Mouse (Mus musculus) midbrain, embryonic 16.5 days (tissue): ENCODE measurements around the gene Ppp1r26. TPM values are rescaled to one million over a fixed set of nuclear protein-coding genes. Genes with fewer than 3 reads are reported as not detected.
"Not testable (repeated sequence)": the region's sequence is repeated elsewhere in the genome, so short reads cannot be mapped to it uniquely, and the experiment has no call there.

Experiments used
- ATAC-seq: fragments of 200-750 bp; cut with Nextera tagmentation; 2 replicates; pipeline ENCODE4 v1.8.0; 2017; ENCODE audit warnings: moderate TSS enrichment
- H3K27ac ChIP-seq: fragments of 300-500 bp; sonication (generic); 2 replicates; pipeline ENCODE4 v1.5.1; 2014; ENCODE audit warnings: mild to moderate bottlenecking, low read length, mixed read lengths
- H3K27me3 ChIP-seq: fragments of 300-500 bp; sonication (generic); 2 replicates; pipeline ENCODE4 v1.6.1; 2014; ENCODE audit warnings: low read depth, low read length, mixed read lengths; ENCODE audit not compliant: control insufficient read depth, insufficient read depth
- H3K36me3 ChIP-seq: fragments of 300-500 bp; sonication (generic); 2 replicates; pipeline ENCODE4 v1.6.1; 2014; ENCODE audit warnings: mild to moderate bottlenecking, low read length, moderate library complexity, mixed read lengths; ENCODE audit not compliant: control insufficient read depth, insufficient read depth
- H3K4me1 ChIP-seq: fragments of 300-500 bp; sonication (generic); 2 replicates; pipeline ENCODE4 v1.6.1; 2014; ENCODE audit warnings: mild to moderate bottlenecking, low read length, mixed read lengths; ENCODE audit not compliant: control insufficient read depth, insufficient read depth
- H3K4me2 ChIP-seq: fragments of 300-500 bp; sonication (generic); 2 replicates; pipeline ENCODE4 v1.6.1; 2014; ENCODE audit warnings: mild to moderate bottlenecking, low read length, mixed read lengths
- H3K4me3 ChIP-seq: fragments of 300-500 bp; sonication (generic); 2 replicates; pipeline ENCODE4 v1.5.1; 2014; ENCODE audit warnings: low read depth, mild to moderate bottlenecking, low read length, moderate library complexity, mixed read lengths
- H3K9ac ChIP-seq: fragments of 300-500 bp; sonication (generic); 2 replicates; pipeline ENCODE4 v1.6.1; 2014; ENCODE audit warnings: low read depth, low read length, mixed read lengths
- H3K9me3 ChIP-seq: fragments of 300-500 bp; sonication (generic); replicated peaks from 2 replicates; pipeline ENCODE4 v1.6.1; 2014; ENCODE audit warnings: mild to moderate bottlenecking, low read length, mixed read lengths; ENCODE audit not compliant: control insufficient read depth, poor library complexity, severe bottlenecking
- WGBS: fragments of 180-500 bp; shearing (Covaris S2); extraction: QIAGEN DNeasy Blood & Tissue Kit; methylation state at CpG from one replicate; pipeline ENCODE4 v1.1.7; 2014; 5-methylcytosine and 5-hydroxymethylcytosine counted together
- polyA plus RNA-seq: library from polyadenylated mRNA; unstranded; fragments of >200 nt; fragmentation: Nextera tagmentation; extraction: Ambion mirVana; gene quantifications from 2 replicates; pipeline ENCODE4 v1.2.1, GENCODE M21; 2015

The Ppp1r26 gene
- polyA plus RNA-seq, 1 experiment from 2014 or later: 22.7 TPM

DNA sequence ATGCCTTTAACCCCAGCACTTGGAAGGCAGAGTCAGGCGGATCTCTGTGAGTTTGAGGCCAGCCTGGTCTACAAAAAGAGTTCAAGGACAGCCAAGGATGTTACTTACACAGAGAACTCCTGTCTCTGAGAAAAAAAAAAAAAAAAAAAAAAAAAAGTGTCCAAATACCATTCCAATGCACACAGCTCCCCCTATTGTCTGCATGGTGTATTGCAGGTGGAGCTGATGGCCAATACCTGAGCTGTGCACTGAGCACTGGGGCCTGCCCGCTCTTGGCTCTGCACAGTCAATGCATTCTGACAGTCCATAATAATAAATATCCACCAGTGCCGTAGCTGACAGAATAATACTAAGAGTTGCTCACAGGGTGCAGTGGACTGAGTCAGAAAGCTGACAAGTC, 17.3 kb downstream of the Ppp1r26 start:
- Histone ChIP-seq H3K27me3 (no peaks in the 10 kb centered on the region), H3K4me2 (no peak overlapping the region), H3K4me3 (no peak overlapping the region), H3K9me3 (no peaks in the 10 kb centered on the region), H3K4me1 (peaks cover 13% of the 10 kb centered on the region), H3K36me3 (no peaks in the 10 kb centered on the region), H3K27ac (no peak overlapping the region), H3K9ac (no peak overlapping the region)
- 43% methylated on average over 3 of the region's 3 CpGs for WGBS
- ATAC-seq: no peak

DNA sequence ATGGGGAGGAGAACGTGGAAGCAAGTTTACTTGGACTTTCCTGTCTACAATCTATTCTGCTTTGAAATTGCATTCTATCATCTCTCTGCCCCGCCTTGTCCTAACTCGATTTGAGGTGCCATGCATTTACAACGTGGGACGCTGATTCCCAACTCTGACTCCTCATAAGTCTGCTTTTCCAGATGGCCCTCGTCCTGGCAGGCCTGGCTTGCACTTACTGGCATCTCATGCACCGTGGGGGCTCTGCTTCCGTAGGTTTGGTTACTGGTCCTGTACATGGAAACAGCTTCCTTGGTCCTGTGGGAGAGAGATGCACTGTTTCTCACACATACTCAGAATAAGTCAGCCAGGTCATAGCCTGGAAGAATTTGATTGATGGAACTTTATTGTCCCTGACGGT, 18.3 kb downstream of the Ppp1r26 start:
- ATAC-seq: no peak
- WGBS: 85% methylated on average over 9 of the region's 9 CpGs
- peaks cover 7% of the 10 kb centered on the region for H3K36me3 ChIP-seq
- no peak overlapping the region for H3K4me2 ChIP-seq
- peaks cover 14% of the 10 kb centered on the region for H3K4me1 ChIP-seq
- H3K27me3 ChIP-seq: no peaks in the 10 kb centered on the region
- H3K27ac ChIP-seq: no peak overlapping the region
- H3K9me3 ChIP-seq: no peaks in the 10 kb centered on the region
- no peak overlapping the region for H3K4me3 ChIP-seq
- no peak overlapping the region for H3K9ac ChIP-seq

DNA sequence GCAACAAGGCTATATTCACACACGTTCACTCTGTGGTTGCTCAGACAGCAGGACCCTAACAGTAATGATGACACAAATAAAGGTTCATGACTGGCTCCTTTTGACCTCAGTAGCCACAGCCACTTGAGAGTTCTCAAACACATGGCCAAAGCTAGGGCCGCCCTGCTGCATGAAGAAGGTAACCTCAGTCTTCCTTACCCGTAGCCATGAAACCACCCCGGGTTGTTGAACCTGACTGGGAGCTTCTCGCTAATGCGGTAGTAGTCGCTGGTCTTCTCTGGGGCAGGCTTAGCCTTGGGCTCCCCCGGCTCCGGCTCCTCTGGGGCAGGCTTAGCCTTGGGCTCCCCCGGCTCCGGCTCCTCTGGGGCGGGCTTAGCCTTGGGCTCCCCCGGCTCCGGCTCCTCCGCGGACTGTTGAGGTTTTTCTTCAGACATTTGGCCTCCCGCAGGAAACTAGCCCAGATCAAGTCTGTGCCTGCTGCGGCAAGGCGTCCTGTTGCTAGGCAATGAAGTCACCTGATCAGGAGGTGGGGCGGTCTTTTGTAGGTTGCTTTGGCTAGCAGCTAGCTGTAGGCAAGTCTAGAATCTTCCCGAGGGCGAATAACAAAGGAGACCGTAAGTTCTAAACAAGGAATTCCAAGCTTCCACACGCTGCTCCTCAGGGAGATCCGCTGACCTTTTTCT, 19.4 kb downstream of the Ppp1r26 start, which contains the start of gene 1700007K13Rik:
Gene 1700007K13Rik (minus strand): TSS at position 497 of the 683 bp plus-strand sequence.
- Histone ChIP-seq H3K27me3 (no peaks in the 10 kb centered on the region), H3K36me3 (peaks cover 16% of the 10 kb centered on the region), H3K4me3 (peak within 1 kb of the TSS; percentile 26), H3K4me1 (peaks cover 14% of the 10 kb centered on the region), H3K9me3 (no peaks in the 10 kb centered on the region), H3K27ac (no peak within 1 kb of the TSS), H3K9ac (0 out of 2 replicates have a peak within 1 kb of the TSS, but pooled peaks have one; percentile 22), H3K4me2 (peak within 1 kb of the TSS; percentile 55)
- peak; percentile 66; the same call in 1 of the 2 replicates for ATAC-seq
- 4% methylated on average over 25 of the region's 25 CpGs for WGBS

DNA sequence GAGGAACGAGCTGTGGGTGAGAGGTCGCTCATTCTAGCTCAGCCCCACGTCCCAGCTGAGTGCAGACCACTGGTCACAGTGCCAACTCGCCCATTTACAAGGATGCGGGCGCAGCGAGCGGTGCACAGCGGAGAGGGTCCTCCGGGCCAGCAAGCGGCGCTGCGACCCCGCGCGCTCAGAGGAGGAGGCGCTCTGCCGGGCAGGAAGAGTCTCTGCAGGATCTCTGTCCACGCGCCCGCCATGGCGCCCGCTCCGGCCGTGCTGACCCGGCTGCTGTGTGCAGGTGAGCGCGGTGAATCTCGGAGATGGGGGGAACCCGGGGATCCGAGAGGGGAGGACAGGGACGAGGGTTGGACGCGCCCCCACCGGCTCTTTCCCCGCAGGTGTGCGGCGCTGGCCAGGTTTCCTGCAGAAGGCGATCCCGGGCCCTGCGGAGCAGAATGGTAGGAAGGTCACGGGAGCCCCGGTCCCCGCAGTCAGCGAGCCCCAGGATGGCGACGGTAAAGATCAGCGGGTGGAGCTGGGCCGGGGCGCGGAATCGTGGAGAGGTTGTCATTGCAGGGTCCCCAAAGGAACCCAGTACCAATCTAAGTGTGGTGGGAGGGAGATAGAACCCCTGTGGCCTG, 21.4 kb downstream of the Ppp1r26 start, which contains the start of gene Mrps2:
Gene Mrps2 (plus strand): TSS at position 207 of the 626 bp plus-strand sequence.
- WGBS: under 1% methylated on average over 52 of the region's 52 CpGs
- no peaks in the 10 kb centered on the region for H3K27me3 ChIP-seq
- peak within 1 kb of the TSS; percentile 95 for H3K9ac ChIP-seq
- H3K4me1 ChIP-seq: peaks cover 14% of the 10 kb centered on the region
- peak within 1 kb of the TSS; percentile 94 for H3K4me2 ChIP-seq
- peak within 1 kb of the TSS; percentile 72 for H3K27ac ChIP-seq
- peaks cover 27% of the 10 kb centered on the region for H3K36me3 ChIP-seq
- ATAC-seq: peak; percentile 92
- H3K4me3 ChIP-seq: peak within 1 kb of the TSS; percentile 98
- no peaks in the 10 kb centered on the region for H3K9me3 ChIP-seq

DNA sequence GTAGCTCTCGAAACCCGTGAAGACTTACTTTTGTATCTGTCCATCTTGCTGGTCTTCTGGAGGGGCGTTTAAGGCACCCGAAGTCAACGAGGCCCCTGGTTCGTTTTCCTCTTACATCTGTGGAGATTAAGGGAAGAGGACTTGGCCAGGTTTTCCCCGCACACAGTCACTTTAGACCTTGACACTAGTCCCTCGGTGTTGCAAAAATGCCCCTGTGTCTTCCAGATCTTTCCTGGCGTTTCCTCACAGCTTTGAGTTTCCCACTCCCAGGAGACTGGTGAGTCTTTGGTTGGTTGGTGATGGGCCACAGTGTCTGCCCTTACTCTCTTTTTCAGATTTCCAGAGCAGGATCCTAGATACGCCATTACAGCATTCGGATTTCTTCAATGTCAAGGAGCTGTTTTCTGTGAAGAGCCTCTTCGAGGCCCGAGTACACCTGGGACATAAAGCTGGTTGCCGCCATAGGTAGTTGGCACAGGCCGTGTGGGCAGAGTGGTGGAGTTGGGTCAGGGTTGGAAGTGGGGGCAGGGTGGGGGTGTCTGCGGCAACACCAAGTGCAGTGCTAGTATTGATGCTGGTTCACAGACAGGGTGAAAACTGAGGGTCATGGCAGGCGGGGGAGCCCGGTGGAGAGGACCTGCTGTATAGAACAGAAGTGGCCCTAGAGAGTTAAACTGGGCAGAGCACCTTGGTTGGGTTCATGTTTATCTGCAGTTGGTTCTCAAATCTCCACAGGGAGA, 22.1 kb downstream of the Ppp1r26 start:
- no peaks in the 10 kb centered on the region for H3K27me3 ChIP-seq
- peaks cover 14% of the 10 kb centered on the region for H3K4me1 ChIP-seq
- H3K4me3 ChIP-seq: peak overlapping the region; percentile 98
- ATAC-seq: no peak
- 56% methylated on average over 18 of the region's 18 CpGs for WGBS
- peaks cover 28% of the 10 kb centered on the region for H3K36me3 ChIP-seq
- peak overlapping the region; percentile 95 for H3K9ac ChIP-seq
- H3K27ac ChIP-seq: no peak overlapping the region; the same call in 1 of the 2 replicates
- no peaks in the 10 kb centered on the region for H3K9me3 ChIP-seq
- peak overlapping the region; percentile 94 for H3K4me2 ChIP-seq

DNA sequence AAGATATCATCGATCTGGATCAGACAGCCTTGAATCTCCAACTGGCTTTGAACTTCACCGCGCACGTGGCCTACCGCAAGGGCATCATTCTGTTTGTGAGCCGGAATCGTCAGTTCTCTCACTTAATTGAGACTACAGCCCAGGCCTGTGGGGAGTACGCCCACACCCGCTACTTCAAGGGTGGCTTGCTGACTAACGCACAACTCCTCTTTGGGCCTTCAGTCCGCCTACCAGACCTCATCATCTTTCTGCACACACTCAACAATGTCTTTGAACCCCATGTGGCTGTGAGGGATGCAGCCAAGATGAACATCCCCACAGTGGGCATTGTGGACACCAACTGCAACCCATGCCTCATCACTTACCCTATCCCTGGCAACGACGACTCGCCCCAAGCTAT, 22.9 kb downstream of the Ppp1r26 start:
- ATAC-seq: no peak
- 98% methylated on average over 14 of the region's 14 CpGs for WGBS
- no peak overlapping the region for H3K4me2 ChIP-seq
- peaks cover 14% of the 10 kb centered on the region for H3K4me1 ChIP-seq
- no peaks in the 10 kb centered on the region for H3K27me3 ChIP-seq
- H3K9ac ChIP-seq: no peak overlapping the region
- no peak overlapping the region for H3K27ac ChIP-seq
- H3K4me3 ChIP-seq: no peak overlapping the region
- no peaks in the 10 kb centered on the region for H3K9me3 ChIP-seq
- H3K36me3 ChIP-seq: peaks cover 28% of the 10 kb centered on the region

DNA sequence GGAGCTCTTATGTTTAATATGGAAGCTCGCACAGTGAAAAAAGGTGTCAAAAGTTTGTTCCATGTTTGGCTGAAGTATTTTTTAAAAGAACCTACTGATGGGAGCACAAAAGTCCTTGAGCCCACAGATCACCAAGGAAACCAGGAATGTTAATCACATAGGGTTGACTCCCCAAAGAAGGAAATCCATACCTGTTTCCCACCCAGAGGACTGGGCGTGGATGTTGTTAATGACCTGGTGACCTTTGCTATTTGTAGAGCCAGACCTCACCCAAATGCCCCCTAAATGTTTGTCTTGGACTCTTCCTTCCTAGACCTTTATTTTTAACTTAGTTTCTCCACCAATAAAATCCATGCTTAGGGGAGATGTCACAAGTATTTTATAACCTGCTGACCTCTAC, 24.0 kb downstream of the Ppp1r26 start:
- 98% methylated on average over 2 of the region's 2 CpGs for WGBS
- peaks cover 14% of the 10 kb centered on the region for H3K4me1 ChIP-seq
- no peak overlapping the region for H3K27ac ChIP-seq
- no peak overlapping the region for H3K9ac ChIP-seq
- H3K9me3 ChIP-seq: no peaks in the 10 kb centered on the region
- H3K4me2 ChIP-seq: no peak overlapping the region
- H3K4me3 ChIP-seq: no peak overlapping the region
- no peaks in the 10 kb centered on the region for H3K27me3 ChIP-seq
- H3K36me3 ChIP-seq: peaks cover 28% of the 10 kb centered on the region
- no peak for ATAC-seq

DNA sequence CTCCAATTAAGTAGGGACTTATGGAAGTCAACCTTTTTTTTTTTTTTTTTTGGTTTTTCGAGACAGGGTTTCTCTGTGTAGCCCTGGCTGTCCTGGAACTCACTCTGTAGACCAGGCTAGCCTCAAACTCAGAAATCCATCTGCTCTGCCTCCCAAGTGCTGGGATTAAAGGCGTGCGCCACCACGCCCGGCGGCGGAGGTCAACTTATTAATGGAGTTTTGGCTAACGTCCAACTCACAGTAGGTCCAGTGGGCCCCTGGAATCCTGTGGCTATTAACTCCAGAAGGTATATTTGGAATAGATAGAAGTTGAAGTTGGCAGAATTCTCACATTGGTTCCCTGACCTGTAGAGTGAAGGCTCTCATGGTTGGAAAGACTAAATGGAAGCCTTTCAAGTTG, 25.4 kb downstream of the Ppp1r26 start:
- peaks cover 28% of the 10 kb centered on the region for H3K36me3 ChIP-seq
- H3K4me3 ChIP-seq, H3K27me3 ChIP-seq, H3K27ac ChIP-seq, H3K4me1 ChIP-seq, ATAC-seq, H3K4me2 ChIP-seq, H3K9ac ChIP-seq, H3K9me3 ChIP-seq: not testable (repeated sequence)
- WGBS: 94% methylated on average over 7 of the region's 8 CpGs

DNA sequence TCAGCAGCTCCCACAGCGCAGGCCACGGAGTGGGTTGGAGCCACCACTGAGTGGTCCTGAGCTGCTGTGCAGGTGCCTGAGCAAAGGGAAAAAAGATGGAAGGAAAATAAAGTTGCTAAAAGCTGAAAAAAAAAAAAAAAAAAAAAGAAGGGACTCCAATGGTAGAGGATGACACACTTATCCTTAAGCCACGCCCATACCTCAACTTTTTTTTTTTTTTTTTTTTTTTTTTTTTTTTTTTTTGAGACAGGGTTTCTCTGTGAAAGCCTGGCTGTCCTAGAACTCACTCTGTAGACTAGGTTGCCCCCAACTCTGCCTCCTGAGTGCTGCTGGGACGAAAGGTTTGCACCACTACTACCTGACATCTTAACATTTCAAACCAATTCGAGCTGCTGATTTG, 31.4 kb downstream of the Ppp1r26 start:
- H3K9ac ChIP-seq, H3K4me3 ChIP-seq, H3K4me1 ChIP-seq, H3K27me3 ChIP-seq, H3K4me2 ChIP-seq, H3K9me3 ChIP-seq, H3K36me3 ChIP-seq, ATAC-seq, H3K27ac ChIP-seq: not testable (repeated sequence)
- 95% methylated on average over 5 of the region's 5 CpGs for WGBS
